Mouse (Mus musculus) bone marrow macrophage, adult 2 months (primary cell): ENCODE data around the gene Ifrd1.

Source experiments
- CTCF ChIP-seq: IDR thresholded peaks from 2 replicates; pipeline ENCODE4 v1.5.1; 2012; ENCODE audit warnings: low read depth, mild to moderate bottlenecking, low read length, moderate library complexity
- POLR2A ChIP-seq: IDR thresholded peaks from 2 replicates; pipeline ENCODE4 v1.6.1; 2012; ENCODE audit warnings: mild to moderate bottlenecking, low read depth, low read length, borderline replicate concordance

- TF ChIP-seq POLR2A (no peak), CTCF (no peak)
These were observed 24.4 kb upstream of the Ifrd1 start for GRCm38 (mm10) chr12:40272710-40273109.
